Mouse (Mus musculus): Measurements from ENCODE around the gene Gcnt2. TPM values are rescaled to one million over a fixed set of nuclear protein-coding genes. Genes with fewer than 3 reads are reported as not detected.
A peak's percentile ranks its signal among the peaks of the same experiment; 100 is the strongest.

Gcnt2 gene
- polyA plus RNA-seq, 3 experiments from 2014 or later: 0.17 to 1.1 TPM; not detected in 1

GRCm38 (mm10) chr13:41000926-41001639 is 141.5 kb downstream of the Gcnt2 start, which contains the start of gene Pak1ip1:
TSS of gene Pak1ip1 (plus strand) at chr13:41001023.
- peak; percentile 93 for ATAC-seq

- no peak for ATAC-seq
Measured at GRCm38 (mm10) chr13:41002001-41002400, 142.4 kb downstream of the Gcnt2 start.

GRCm38 (mm10) chr13:41006244-41006643 is 146.7 kb downstream of the Gcnt2 start:
- no peak for ATAC-seq

GRCm38 (mm10) chr13:41008271-41008670 is 148.7 kb downstream of the Gcnt2 start:
- no peak for ATAC-seq

GRCm38 (mm10) chr13:41008946-41009345 is 149.4 kb downstream of the Gcnt2 start:
- no peak for ATAC-seq

Other genes starting within 250 kb of the Gcnt2 start
- not detected for gene Tfap2a, start 121.4 kb upstream of the Gcnt2 start, polyA plus RNA-seq (2017; shearing (Covaris generic))
- gene Pak1ip1, start 141.3 kb downstream of the Gcnt2 start, polyA plus RNA-seq (2017; shearing (Covaris generic)): 100 to 1,000 TPM in 1 of 3 experiments, 10 to 100 TPM in 2; 75.7 to 103 (median 84.7) TPM
- 100 to 1,000 TPM; 130 to 207 (median 140) TPM for gene Tmem14c, start 156.5 kb downstream of the Gcnt2 start, polyA plus RNA-seq (2017; shearing (Covaris generic))
- under 1 TPM in 1 of 3 experiments, not detected in 2; 0.13 TPM for gene Mak, start 220.0 kb downstream of the Gcnt2 start, polyA plus RNA-seq (2017; shearing (Covaris generic))

All from inflammation-experienced regulatory T-cells, adult 6 months (primary cell).